Mouse (Mus musculus) heart, embryonic 12.5 days (tissue): Measurements from ENCODE around the gene Ablim1. TPM values are rescaled to one million over a fixed set of nuclear protein-coding genes. Genes with fewer than 3 reads are reported as not detected.

Experiments
- ATAC-seq: fragments of 200-750 bp; cut with Nextera tagmentation; 2 replicates; pipeline ENCODE4 v1.8.0; 2017; ENCODE audit warnings: moderate TSS enrichment, moderate library complexity; ENCODE audit not compliant: insufficient number of reproducible peaks, low FRiP score
- H3K27ac ChIP-seq: fragments of 300-500 bp; sonication (generic); 2 replicates; pipeline ENCODE4 v1.5.1; 2016; ENCODE audit warnings: mild to moderate bottlenecking, moderate library complexity; ENCODE audit not compliant: poor library complexity, severe bottlenecking
- H3K27me3 ChIP-seq: fragments of 300-500 bp; sonication (generic); replicated peaks from 2 replicates; pipeline ENCODE4 v1.6.1; 2016; ENCODE audit warnings: mild to moderate bottlenecking, moderate library complexity
- H3K36me3 ChIP-seq: fragments of 300-500 bp; sonication (generic); 2 replicates; pipeline ENCODE4 v1.6.1; 2016; ENCODE audit warnings: mild to moderate bottlenecking, moderate library complexity
- H3K4me1 ChIP-seq: fragments of 300-500 bp; sonication (generic); replicated peaks from 2 replicates; pipeline ENCODE4 v1.6.1; 2016; ENCODE audit warnings: mild to moderate bottlenecking
- H3K4me2 ChIP-seq: fragments of 300-500 bp; sonication (generic); 2 replicates; pipeline ENCODE4 v1.6.1; 2016; ENCODE audit warnings: mild to moderate bottlenecking, moderate library complexity
- H3K4me3 ChIP-seq: fragments of 300-500 bp; sonication (generic); 2 replicates; pipeline ENCODE4 v1.5.1; 2016; ENCODE audit warnings: mild to moderate bottlenecking
- H3K9ac ChIP-seq: fragments of 300-500 bp; sonication (generic); 2 replicates; pipeline ENCODE4 v1.6.1; 2016; ENCODE audit warnings: mild to moderate bottlenecking, moderate library complexity
- H3K9me3 ChIP-seq: fragments of 300-500 bp; sonication (generic); replicated peaks from 2 replicates; pipeline ENCODE4 v1.6.1; 2016; ENCODE audit warnings: mild to moderate bottlenecking, moderate library complexity
- WGBS: fragments of 180-500 bp; shearing (Covaris S2); methylation state at CpG from one replicate; pipeline ENCODE4 v1.1.7; 2016; 5-methylcytosine and 5-hydroxymethylcytosine counted together
- polyA plus RNA-seq: library from polyadenylated mRNA; unstranded; fragments of >200 nt; fragmentation: Nextera tagmentation; extraction: Ambion mirVana; gene quantifications from 2 replicates; pipeline ENCODE4 v1.2.1, GENCODE M21; 2016

Gene Ablim1
- polyA plus RNA-seq, 1 experiment from 2014 or later: 53.5 TPM

DNA sequence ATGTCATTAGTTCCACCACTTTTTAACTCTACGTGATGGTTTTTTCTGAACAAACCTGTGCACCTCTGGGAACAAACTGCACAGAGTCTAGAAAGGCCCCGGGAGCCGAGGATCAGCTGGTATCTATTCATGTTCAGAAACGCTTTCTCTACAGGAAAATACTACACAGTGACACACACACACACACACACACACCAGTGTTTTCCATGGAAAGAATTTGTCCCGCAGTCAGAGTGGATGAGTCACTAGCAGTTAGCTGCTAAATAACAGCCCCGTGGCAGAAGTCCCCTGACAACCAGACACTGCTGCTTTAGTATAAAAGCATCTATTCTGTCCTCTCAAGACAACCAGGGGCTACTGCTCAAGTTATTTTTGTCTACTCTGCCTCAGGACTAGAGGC is 115.4 kb downstream of the Ablim1 start:
- no peaks in the 10 kb centered on the region for H3K36me3 ChIP-seq
- WGBS: 16% methylated on average over 6 of the region's 6 CpGs
- peak; percentile 39; the same call in 1 of the 2 replicates for ATAC-seq
- no peaks in the 10 kb centered on the region for H3K9me3 ChIP-seq
- H3K27me3 ChIP-seq: no peaks in the 10 kb centered on the region
- no peak overlapping the region for H3K9ac ChIP-seq
- no peak overlapping the region for H3K4me3 ChIP-seq
- H3K4me2 ChIP-seq: peak overlapping the region; percentile 74
- H3K27ac ChIP-seq: peak overlapping the region; percentile 83
- H3K4me1 ChIP-seq: peaks cover 86% of the 10 kb centered on the region

DNA sequence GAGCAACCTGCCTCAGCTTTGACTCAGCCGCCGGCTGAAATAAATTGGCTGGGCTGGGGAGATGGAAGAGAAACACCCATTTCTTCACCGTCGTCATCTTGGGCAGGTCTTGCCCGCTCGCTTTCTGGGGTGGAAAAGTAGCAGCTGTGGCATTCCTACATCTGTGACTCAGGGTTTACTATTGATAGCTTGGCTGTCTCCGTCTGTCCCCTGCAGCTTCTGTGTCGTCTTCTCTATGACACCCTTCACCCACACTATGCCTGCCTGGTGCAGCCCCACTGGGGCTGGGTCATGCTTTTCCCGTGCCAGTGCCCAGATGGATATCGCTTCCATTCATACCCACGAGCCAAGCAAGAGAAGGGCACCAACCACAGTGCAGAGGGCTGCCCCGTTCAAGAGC is 116.2 kb downstream of the Ablim1 start:
- Histone ChIP-seq H3K27ac (peak overlapping the region; percentile 83), H3K27me3 (no peaks in the 10 kb centered on the region), H3K4me1 (peaks cover 83% of the 10 kb centered on the region), H3K4me3 (no peak overlapping the region), H3K9ac (no peak overlapping the region), H3K4me2 (peak overlapping the region; percentile 74), H3K9me3 (no peaks in the 10 kb centered on the region), H3K36me3 (no peaks in the 10 kb centered on the region)
- no peak for ATAC-seq
- WGBS: 30% methylated on average over 12 of the region's 12 CpGs

DNA sequence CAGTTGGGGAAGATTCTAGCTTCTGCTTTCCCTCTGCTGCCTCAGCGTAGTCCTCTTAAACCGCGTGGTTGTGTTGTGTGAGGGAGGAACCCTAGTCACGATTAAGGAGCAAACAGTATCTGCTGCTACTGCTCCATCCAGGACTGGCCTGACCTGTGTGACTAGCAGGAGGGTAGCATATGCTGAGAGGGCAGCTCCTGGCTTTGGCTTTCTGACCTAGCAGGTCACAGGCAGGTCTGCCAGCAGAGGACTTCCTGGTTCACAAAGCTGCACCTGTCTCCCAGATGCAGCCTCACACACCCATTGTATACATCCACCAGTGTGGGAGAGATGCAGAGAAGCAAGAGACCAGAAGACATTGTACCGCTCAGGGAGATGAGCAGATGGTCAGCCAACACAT is 116.7 kb downstream of the Ablim1 start:
- Histone ChIP-seq H3K36me3 (no peaks in the 10 kb centered on the region), H3K27me3 (no peaks in the 10 kb centered on the region), H3K9me3 (no peaks in the 10 kb centered on the region), H3K27ac (peak overlapping the region; percentile 83), H3K4me3 (no peak overlapping the region), H3K4me1 (peaks cover 84% of the 10 kb centered on the region), H3K4me2 (peak overlapping the region; percentile 74), H3K9ac (peak overlapping the region; percentile 68)
- 35% methylated on average over 5 of the region's 5 CpGs for WGBS
- ATAC-seq: no peak

- no peaks in the 10 kb centered on the region for H3K9me3 ChIP-seq
- H3K4me3 ChIP-seq: peak overlapping the region; percentile 60
- H3K27ac ChIP-seq: peak overlapping the region; percentile 83
- H3K4me2 ChIP-seq: peak overlapping the region; percentile 74
- WGBS: 2% methylated on average over 37 of the region's 37 CpGs
- H3K9ac ChIP-seq: peak overlapping the region; percentile 68
- H3K4me1 ChIP-seq: peaks cover 79% of the 10 kb centered on the region
- H3K27me3 ChIP-seq: no peaks in the 10 kb centered on the region
- H3K36me3 ChIP-seq: no peaks in the 10 kb centered on the region
- ATAC-seq: peak; percentile 59
Observed at GRCm38 (mm10) chr19:57197043-57197817, 117.5 kb downstream of the Ablim1 start.

GRCm38 (mm10) chr19:57196616-57197015 is 118.1 kb downstream of the Ablim1 start:
- Histone ChIP-seq H3K4me3 (peak overlapping the region; percentile 60), H3K9me3 (no peaks in the 10 kb centered on the region), H3K36me3 (no peaks in the 10 kb centered on the region), H3K9ac (peak overlapping the region; percentile 68), H3K27me3 (no peaks in the 10 kb centered on the region), H3K4me1 (peaks cover 75% of the 10 kb centered on the region), H3K4me2 (peak overlapping the region; percentile 74), H3K27ac (peak overlapping the region; percentile 83)
- ATAC-seq: no peak
- WGBS: 29% methylated on average over 8 of the region's 8 CpGs

- H3K27me3 ChIP-seq: no peaks in the 10 kb centered on the region
- peak overlapping the region; percentile 33; the same call in 1 of the 2 replicates for H3K27ac ChIP-seq
- H3K9ac ChIP-seq: peak overlapping the region; percentile 68; the same call in 1 of the 2 replicates
- H3K9me3 ChIP-seq: no peaks in the 10 kb centered on the region
- peak overlapping the region; percentile 60; the same call in 1 of the 2 replicates for H3K4me3 ChIP-seq
- no peak for ATAC-seq
- peak overlapping the region; percentile 74 for H3K4me2 ChIP-seq
- H3K4me1 ChIP-seq: peaks cover 63% of the 10 kb centered on the region
- no peaks in the 10 kb centered on the region for H3K36me3 ChIP-seq
- WGBS: 63% methylated on average over 11 of the region's 11 CpGs
Observed at GRCm38 (mm10) chr19:57195169-57195930, 119.4 kb downstream of the Ablim1 start.

GRCm38 (mm10) chr19:57193958-57194357 is 120.8 kb downstream of the Ablim1 start:
- Histone ChIP-seq H3K27ac (no peak overlapping the region), H3K9ac (no peak overlapping the region), H3K4me2 (no peak overlapping the region), H3K9me3 (no peaks in the 10 kb centered on the region), H3K27me3 (no peaks in the 10 kb centered on the region), H3K36me3 (no peaks in the 10 kb centered on the region), H3K4me3 (no peak overlapping the region), H3K4me1 (peaks cover 58% of the 10 kb centered on the region)
- WGBS: 71% methylated on average over 6 of the region's 6 CpGs
- ATAC-seq: no peak

GRCm38 (mm10) chr19:57193382-57193781 is 121.3 kb downstream of the Ablim1 start:
- 81% methylated on average over 12 of the region's 12 CpGs for WGBS
- Histone ChIP-seq H3K36me3 (no peaks in the 10 kb centered on the region), H3K9me3 (no peaks in the 10 kb centered on the region), H3K4me1 (peaks cover 53% of the 10 kb centered on the region), H3K9ac (no peak overlapping the region), H3K4me3 (no peak overlapping the region), H3K27ac (no peak overlapping the region), H3K27me3 (no peaks in the 10 kb centered on the region), H3K4me2 (no peak overlapping the region)
- ATAC-seq: 0 out of 2 replicates have a peak, but pooled peaks have one; percentile 16

DNA sequence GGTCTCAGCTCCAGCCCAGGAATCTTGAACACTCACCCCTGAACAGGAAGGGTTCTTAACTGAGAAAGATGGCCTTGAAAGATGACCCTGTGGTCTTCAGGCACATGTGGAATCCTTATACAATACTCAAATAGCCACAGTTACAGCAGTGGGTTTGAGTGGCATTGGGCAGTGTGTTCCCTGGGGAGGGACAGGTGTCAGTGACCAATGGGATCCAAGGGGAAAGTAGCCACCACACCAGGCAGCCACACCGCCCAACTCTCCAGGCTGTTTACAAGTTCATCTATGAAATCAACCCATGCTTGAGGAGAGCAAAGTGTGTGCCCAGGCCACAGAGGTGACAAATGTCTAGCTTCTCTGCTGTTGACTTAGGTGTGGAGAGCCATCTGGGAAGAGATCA is 123.6 kb downstream of the Ablim1 start:
- no peak for ATAC-seq
- no peaks in the 10 kb centered on the region for H3K9me3 ChIP-seq
- no peak overlapping the region for H3K4me2 ChIP-seq
- WGBS: 86% methylated on average over 1 of the region's 1 CpGs
- H3K27ac ChIP-seq: no peak overlapping the region
- H3K36me3 ChIP-seq: no peaks in the 10 kb centered on the region
- no peak overlapping the region for H3K9ac ChIP-seq
- no peak overlapping the region for H3K4me3 ChIP-seq
- H3K4me1 ChIP-seq: peaks cover 39% of the 10 kb centered on the region
- no peaks in the 10 kb centered on the region for H3K27me3 ChIP-seq

- no peak overlapping the region for H3K9ac ChIP-seq
- no peak overlapping the region for H3K4me3 ChIP-seq
- 67% methylated on average over 5 of the region's 5 CpGs for WGBS
- no peak overlapping the region for H3K27ac ChIP-seq
- peaks cover 37% of the 10 kb centered on the region for H3K4me1 ChIP-seq
- H3K9me3 ChIP-seq: no peaks in the 10 kb centered on the region
- H3K36me3 ChIP-seq: no peaks in the 10 kb centered on the region
- no peak for ATAC-seq
- H3K4me2 ChIP-seq: no peak overlapping the region
- no peaks in the 10 kb centered on the region for H3K27me3 ChIP-seq
Observed at GRCm38 (mm10) chr19:57189427-57189826, 125.3 kb downstream of the Ablim1 start.

GRCm38 (mm10) chr19:57188553-57188952 is 126.2 kb downstream of the Ablim1 start:
- Histone ChIP-seq H3K27ac (no peak overlapping the region), H3K9ac (no peak overlapping the region), H3K4me1 (peaks cover 41% of the 10 kb centered on the region), H3K4me3 (no peak overlapping the region), H3K4me2 (no peak overlapping the region), H3K36me3 (no peaks in the 10 kb centered on the region), H3K9me3 (no peaks in the 10 kb centered on the region), H3K27me3 (no peaks in the 10 kb centered on the region)
- 76% methylated on average over 4 of the region's 4 CpGs for WGBS
- no peak for ATAC-seq
